Mouse (Mus musculus): Measurements from ENCODE around the gene Pank4.

The Pank4 gene

GRCm38 (mm10) chr4:154963901-154964580 is at the start of gene Pank4:
Gene Pank4, plus strand, starts transcription at chr4:154964123.
- DNase-seq, result peak; percentile 93

GRCm38 (mm10) chr4:154914252-154914651 is 49.7 kb upstream of the Pank4 start:
- no peak for DNase-seq

GRCm38 (mm10) chr4:154914707-154915106 is 49.2 kb upstream of the Pank4 start:
- peak; percentile 71 for DNase-seq

GRCm38 (mm10) chr4:154915286-154915685 is 48.6 kb upstream of the Pank4 start:
- no peak for DNase-seq

- DNase-seq, result no peak
These were observed 47.3 kb upstream of the Pank4 start for GRCm38 (mm10) chr4:154916662-154917061.

GRCm38 (mm10) chr4:154922291-154922690 is 41.6 kb upstream of the Pank4 start:
- DNase-seq, result no peak

GRCm38 (mm10) chr4:154922931-154923330 is 41.0 kb upstream of the Pank4 start:
- DNase-seq, result no peak

GRCm38 (mm10) chr4:154925413-154925812 is 38.5 kb upstream of the Pank4 start:
- DNase-seq, result no peak

GRCm38 (mm10) chr4:154926969-154927898 is 36.7 kb upstream of the Pank4 start:
- no peak for DNase-seq

- DNase-seq, result peak; percentile 31
These were observed 36.0 kb upstream of the Pank4 start for GRCm38 (mm10) chr4:154927899-154928337.

- DNase-seq, result no peak
These were observed 35.4 kb upstream of the Pank4 start, which contains the start of gene Tnfrsf14 for GRCm38 (mm10) chr4:154928395-154929087. Gene Tnfrsf14, minus strand, starts transcription at chr4:154928563.

GRCm38 (mm10) chr4:154929088-154929660 is 34.7 kb upstream of the Pank4 start:
- DNase-seq, result peak; percentile 21

- no peak for DNase-seq
These were observed 30.5 kb upstream of the Pank4 start for GRCm38 (mm10) chr4:154933306-154933907.

GRCm38 (mm10) chr4:154934800-154935199 is 29.1 kb upstream of the Pank4 start:
- DNase-seq, result no peak

- no peak for DNase-seq
These were observed 28.1 kb upstream of the Pank4 start for GRCm38 (mm10) chr4:154935788-154936187.

GRCm38 (mm10) chr4:154936542-154937255 is 27.2 kb upstream of the Pank4 start:
- DNase-seq, result no peak

GRCm38 (mm10) chr4:154937746-154938145 is 26.2 kb upstream of the Pank4 start:
- DNase-seq, result no peak

GRCm38 (mm10) chr4:154940156-154940555 is 23.8 kb upstream of the Pank4 start:
- DNase-seq, result no peak

- DNase-seq, result no peak
These were observed 22.1 kb upstream of the Pank4 start for GRCm38 (mm10) chr4:154941831-154942230.

- DNase-seq, result no peak
These were observed 21.1 kb upstream of the Pank4 start for GRCm38 (mm10) chr4:154942632-154943322.

Measured in kidney, adult 11 months (tissue).